Mouse (Mus musculus) hindbrain, embryonic 15.5 days (tissue): ENCODE data around the gene Dnajb14. TPM values are rescaled to one million over a fixed set of nuclear protein-coding genes. Genes with fewer than 3 reads are reported as not detected.

ENCODE experiments used
- ATAC-seq: fragments of 200-750 bp; cut with Nextera tagmentation; 2 replicates; pipeline ENCODE4 v1.8.0; 2017; ENCODE audit warnings: low read depth, moderate number of reproducible peaks, moderate TSS enrichment; ENCODE audit not compliant: low FRiP score
- H3K27ac ChIP-seq: fragments of 300-500 bp; sonication (generic); replicated peaks from 2 replicates; pipeline ENCODE4 v1.5.1; 2015; ENCODE audit warnings: mild to moderate bottlenecking, inconsistent platforms
- H3K27me3 ChIP-seq: fragments of 300-500 bp; sonication (generic); 2 replicates; pipeline ENCODE4 v1.6.1; 2015; ENCODE audit warnings: control low read depth, inconsistent platforms
- H3K36me3 ChIP-seq: fragments of 300-500 bp; sonication (generic); 2 replicates; pipeline ENCODE4 v1.6.1; 2015; ENCODE audit warnings: control low read depth, inconsistent platforms
- H3K4me1 ChIP-seq: fragments of 300-500 bp; sonication (generic); replicated peaks from 2 replicates; pipeline ENCODE4 v1.6.1; 2015; ENCODE audit warnings: control low read depth, inconsistent platforms
- H3K4me2 ChIP-seq: fragments of 300-500 bp; sonication (generic); 2 replicates; pipeline ENCODE4 v1.6.1; 2015; ENCODE audit warnings: moderate library complexity, mild to moderate bottlenecking, inconsistent platforms
- H3K4me3 ChIP-seq: fragments of 300-500 bp; sonication (generic); 2 replicates; pipeline ENCODE4 v1.5.1; 2015; ENCODE audit warnings: mild to moderate bottlenecking, inconsistent platforms
- H3K9ac ChIP-seq: fragments of 300-500 bp; sonication (generic); 2 replicates; pipeline ENCODE4 v1.6.1; 2015; ENCODE audit warnings: inconsistent platforms
- H3K9me3 ChIP-seq: fragments of 300-500 bp; sonication (generic); 2 replicates; pipeline ENCODE4 v1.6.1; 2016; ENCODE audit warnings: control low read depth, inconsistent platforms
- WGBS: fragments of 180-500 bp; shearing (Covaris S2); methylation state at CpG from one replicate; pipeline ENCODE4 v1.1.7; 2015; 5-methylcytosine and 5-hydroxymethylcytosine counted together
- polyA plus RNA-seq: library from polyadenylated mRNA; unstranded; fragments of >200 nt; fragmentation: Nextera tagmentation; extraction: Ambion mirVana; gene quantifications from 2 replicates; pipeline ENCODE4 v1.2.1, GENCODE M21; 2015

Gene Dnajb14
- polyA plus RNA-seq, 1 experiment from 2014 or later, result 16.7 TPM

DNA sequence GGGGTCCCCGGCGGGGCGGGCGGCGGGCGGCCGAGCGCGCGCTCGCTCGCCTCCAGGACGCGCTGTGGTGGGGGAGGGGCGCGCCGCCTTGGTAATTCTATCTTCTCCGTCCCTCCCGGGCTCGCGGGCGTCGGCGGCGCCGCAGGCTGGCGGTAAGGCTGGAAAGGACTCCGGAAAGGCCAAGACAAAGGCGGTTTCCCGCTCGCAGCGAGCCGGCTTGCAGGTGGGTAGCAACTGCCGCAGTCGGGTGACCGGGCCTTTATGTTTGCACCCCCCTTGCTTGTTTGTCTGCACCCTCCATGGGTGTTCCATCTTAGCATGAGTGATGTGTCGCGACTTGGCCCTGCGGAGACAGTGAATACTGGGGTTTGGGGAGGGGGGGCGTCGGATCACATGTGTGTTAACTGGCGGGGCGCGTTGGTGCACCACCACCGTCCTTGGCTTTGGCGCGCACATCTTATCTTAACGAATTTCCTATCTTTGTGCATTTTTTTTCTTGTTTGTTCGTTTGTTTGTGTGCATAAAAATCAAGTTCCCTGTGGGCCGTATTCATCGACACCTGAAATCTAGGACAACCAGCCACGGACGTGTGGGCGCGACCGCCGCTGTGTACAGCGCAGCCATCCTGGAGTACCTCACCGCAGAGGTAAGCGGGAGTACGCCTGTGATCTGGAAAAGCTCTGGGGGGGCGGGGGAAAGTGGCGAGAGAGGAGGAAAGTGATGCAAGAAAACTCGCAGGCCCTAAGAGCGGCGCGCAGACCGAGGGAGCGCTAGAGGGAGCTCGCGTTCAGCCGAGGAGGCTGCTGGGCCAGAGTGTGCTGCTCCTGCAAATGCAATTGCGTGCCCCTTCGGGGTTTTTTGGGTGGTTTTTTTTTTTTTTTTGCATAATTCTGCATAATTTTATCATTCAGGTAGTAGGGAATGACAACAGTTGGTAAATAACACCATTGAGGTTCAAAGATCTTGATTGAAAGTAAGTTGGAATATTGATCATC lies 2.2 kb upstream of the Dnajb14 start:
- H3K9me3 ChIP-seq, result no peaks in the 10 kb centered on the region
- under 1% methylated on average over 60 of the region's 74 CpGs for WGBS
- H3K4me1 ChIP-seq, result peaks cover 34% of the 10 kb centered on the region
- H3K36me3 ChIP-seq, result no peaks in the 10 kb centered on the region
- peak overlapping the region; percentile 97 for H3K27ac ChIP-seq
- H3K4me2 ChIP-seq, result peak overlapping the region; percentile 64
- peak overlapping the region; percentile 93 for H3K4me3 ChIP-seq
- H3K27me3 ChIP-seq, result no peaks in the 10 kb centered on the region
- peak overlapping the region; percentile 94 for H3K9ac ChIP-seq
- peak; percentile 52 for ATAC-seq

GRCm38 (mm10) chr3:137867133-137867436 lies 390 bp upstream of the Dnajb14 start:
- H3K9me3 ChIP-seq, result no peaks in the 10 kb centered on the region
- ATAC-seq, result no peak
- H3K36me3 ChIP-seq, result no peaks in the 10 kb centered on the region
- 3% methylated on average over 2 of the region's 2 CpGs for WGBS
- H3K9ac ChIP-seq, result peak overlapping the region; percentile 85
- peak overlapping the region; percentile 76 for H3K4me2 ChIP-seq
- H3K27ac ChIP-seq, result peak overlapping the region; percentile 96
- H3K4me1 ChIP-seq, result peaks cover 34% of the 10 kb centered on the region
- H3K4me3 ChIP-seq, result peak overlapping the region; percentile 75
- H3K27me3 ChIP-seq, result no peaks in the 10 kb centered on the region

DNA sequence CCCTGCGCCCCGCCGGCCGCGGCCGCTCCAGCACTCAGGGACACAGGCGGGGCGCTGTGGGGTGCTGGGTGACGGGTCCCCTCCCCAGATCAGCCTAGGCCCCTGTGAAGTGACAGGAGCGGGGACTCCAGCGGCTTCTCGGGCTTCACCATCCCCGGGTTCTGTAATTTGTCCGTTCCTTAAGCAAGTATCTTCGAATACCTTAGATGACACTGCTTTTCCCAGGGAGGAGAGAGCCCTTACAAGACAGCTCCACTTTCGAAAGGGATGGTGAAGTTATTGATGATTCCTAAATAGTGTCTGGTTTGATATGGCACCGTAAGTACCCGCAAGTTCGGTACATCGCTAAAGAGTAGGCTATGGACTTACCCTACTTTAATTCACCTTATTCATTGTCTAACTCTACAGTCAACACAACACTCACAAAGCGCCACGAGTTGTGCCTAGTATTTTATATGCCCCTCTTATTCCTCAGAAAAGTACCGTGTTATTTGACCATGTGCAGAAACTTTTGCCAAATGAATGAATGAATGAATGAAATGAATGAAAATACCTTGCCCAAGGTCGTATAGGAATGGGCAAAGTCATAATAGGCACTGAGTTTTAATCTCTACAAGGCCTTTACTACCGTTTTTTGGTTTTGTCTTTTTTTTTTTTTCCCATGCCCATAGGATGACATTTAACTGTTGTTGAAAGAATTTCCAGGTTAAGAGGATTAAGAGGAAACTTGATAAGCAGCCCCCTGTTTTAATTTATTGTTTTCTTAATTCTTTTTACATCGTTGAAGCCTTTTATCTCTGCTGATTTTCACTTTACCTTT lies 829 bp downstream of the Dnajb14 start:
- WGBS, result 3% methylated on average over 26 of the region's 26 CpGs
- H3K9me3 ChIP-seq, result no peaks in the 10 kb centered on the region
- peak overlapping the region; percentile 96 for H3K27ac ChIP-seq
- no peaks in the 10 kb centered on the region for H3K27me3 ChIP-seq
- ATAC-seq, result no peak
- peaks cover 32% of the 10 kb centered on the region for H3K4me1 ChIP-seq
- peak overlapping the region; percentile 85 for H3K9ac ChIP-seq
- H3K4me2 ChIP-seq, result peak overlapping the region; percentile 76
- H3K36me3 ChIP-seq, result no peaks in the 10 kb centered on the region
- peak overlapping the region; percentile 75 for H3K4me3 ChIP-seq

GRCm38 (mm10) chr3:137869395-137869794 lies 1.9 kb downstream of the Dnajb14 start:
- H3K4me2 ChIP-seq, result no peak overlapping the region
- H3K36me3 ChIP-seq, result no peaks in the 10 kb centered on the region
- no peaks in the 10 kb centered on the region for H3K27me3 ChIP-seq
- 88% methylated on average over 9 of the region's 9 CpGs for WGBS
- H3K27ac ChIP-seq, result no peak overlapping the region
- H3K4me1 ChIP-seq, result peaks cover 28% of the 10 kb centered on the region
- no peak for ATAC-seq
- no peaks in the 10 kb centered on the region for H3K9me3 ChIP-seq
- 0 out of 2 replicates have a peak overlapping the region, but pooled peaks have one; percentile 2 for H3K4me3 ChIP-seq
- H3K9ac ChIP-seq, result no peak overlapping the region

DNA sequence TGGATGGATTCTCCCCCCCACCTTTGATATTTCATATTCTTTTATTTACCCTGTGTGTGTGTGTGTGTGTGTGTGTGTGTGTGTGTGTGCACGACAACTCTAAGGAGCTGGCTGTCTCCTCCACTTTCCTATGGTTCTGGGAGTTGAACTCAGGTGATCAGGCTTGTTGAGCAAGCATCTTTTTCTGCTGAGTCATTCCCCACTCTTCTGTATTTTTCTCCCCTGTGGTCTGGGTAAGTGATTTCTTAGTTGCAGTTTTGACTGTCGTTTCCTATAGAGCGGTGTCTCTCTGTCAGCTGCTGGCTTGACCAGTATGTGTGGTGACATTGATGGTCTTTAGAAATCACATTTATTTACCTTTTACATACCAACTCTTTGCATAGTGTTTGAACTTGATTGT lies 11.8 kb downstream of the Dnajb14 start:
- no peaks in the 10 kb centered on the region for H3K9me3 ChIP-seq
- ATAC-seq, result no peak
- 83% methylated on average over 3 of the region's 3 CpGs for WGBS
- no peak overlapping the region for H3K27ac ChIP-seq
- H3K4me2 ChIP-seq, result no peak overlapping the region
- H3K9ac ChIP-seq, result no peak overlapping the region
- no peaks in the 10 kb centered on the region for H3K4me1 ChIP-seq
- 0 out of 2 replicates have a peak, but pooled peaks cover 6% of the 10 kb centered on the region for H3K36me3 ChIP-seq
- no peak overlapping the region for H3K4me3 ChIP-seq
- no peaks in the 10 kb centered on the region for H3K27me3 ChIP-seq

DNA sequence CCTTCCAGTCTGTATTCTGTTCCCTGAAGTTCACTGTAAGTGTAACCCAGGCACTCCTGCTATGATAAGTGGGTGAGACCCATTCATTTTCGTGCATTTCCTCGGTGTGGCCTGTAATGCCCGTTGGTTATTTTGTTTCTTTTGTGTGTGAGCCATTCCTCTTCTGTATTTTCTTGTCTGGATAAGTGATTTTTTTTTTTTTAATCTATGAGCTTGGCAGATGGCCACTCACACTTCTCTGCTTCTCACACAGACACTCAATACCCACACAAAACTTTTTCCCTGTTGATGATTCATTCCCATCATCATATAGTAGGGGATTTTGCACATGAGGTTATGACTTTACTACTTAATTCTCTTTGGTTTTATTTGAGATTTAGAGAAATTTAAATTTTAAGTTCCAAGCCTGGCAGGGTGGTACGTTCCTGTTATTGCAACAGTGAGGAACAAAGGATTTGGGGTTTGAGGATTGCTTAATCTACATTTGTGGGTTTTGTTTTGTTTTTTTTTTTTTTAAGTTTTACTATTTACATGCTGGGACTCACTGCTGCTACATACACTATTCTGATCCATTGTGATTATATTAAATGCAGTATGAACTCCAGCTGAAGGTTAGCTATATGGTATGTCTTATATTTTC lies 12.8 kb downstream of the Dnajb14 start:
- no peaks in the 10 kb centered on the region for H3K9me3 ChIP-seq
- H3K9ac ChIP-seq, result no peak overlapping the region
- H3K4me3 ChIP-seq, result no peak overlapping the region
- H3K4me2 ChIP-seq, result no peak overlapping the region
- 0 out of 2 replicates have a peak, but pooled peaks cover 6% of the 10 kb centered on the region for H3K36me3 ChIP-seq
- H3K4me1 ChIP-seq, result no peaks in the 10 kb centered on the region
- 81% methylated on average over 4 of the region's 4 CpGs for WGBS
- no peak for ATAC-seq
- no peak overlapping the region for H3K27ac ChIP-seq
- H3K27me3 ChIP-seq, result no peaks in the 10 kb centered on the region

DNA sequence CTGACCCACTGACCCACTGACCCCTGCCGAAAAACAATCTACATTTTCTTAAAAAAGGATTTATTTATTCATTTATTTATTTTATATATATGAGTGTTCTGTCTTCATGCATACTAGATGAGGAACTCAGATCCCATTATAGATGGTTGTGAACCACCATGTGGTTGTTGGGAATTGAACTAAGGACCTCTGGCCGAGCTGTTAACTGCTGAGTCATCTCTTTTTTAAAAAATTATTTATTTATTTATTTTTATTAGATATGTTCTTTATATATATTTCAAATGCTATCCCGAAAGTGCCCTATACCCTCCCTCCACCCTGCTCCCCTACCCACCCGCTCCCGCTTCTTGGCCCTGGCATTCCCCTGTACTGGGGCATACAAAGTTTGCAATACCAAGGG lies 13.6 kb downstream of the Dnajb14 start:
- no peak for ATAC-seq
- H3K9me3 ChIP-seq, result no peaks in the 10 kb centered on the region
- peaks cover 8% of the 10 kb centered on the region; the same call in 1 of the 2 replicates for H3K36me3 ChIP-seq
- no peak overlapping the region for H3K4me3 ChIP-seq
- 94% methylated on average over 5 of the region's 5 CpGs for WGBS
- no peaks in the 10 kb centered on the region for H3K27me3 ChIP-seq
- no peaks in the 10 kb centered on the region for H3K4me1 ChIP-seq
- H3K4me2 ChIP-seq, result no peak overlapping the region
- no peak overlapping the region for H3K9ac ChIP-seq
- no peak overlapping the region for H3K27ac ChIP-seq

GRCm38 (mm10) chr3:137887961-137888360 lies 20.5 kb downstream of the Dnajb14 start:
- H3K4me3 ChIP-seq, result no peak overlapping the region
- no peak overlapping the region for H3K4me2 ChIP-seq
- no peaks in the 10 kb centered on the region for H3K4me1 ChIP-seq
- peaks cover 11% of the 10 kb centered on the region for H3K36me3 ChIP-seq
- H3K27me3 ChIP-seq, result no peaks in the 10 kb centered on the region
- ATAC-seq, result no peak
- no peaks in the 10 kb centered on the region for H3K9me3 ChIP-seq
- no peak overlapping the region for H3K9ac ChIP-seq
- no peak overlapping the region for H3K27ac ChIP-seq
- 68% methylated on average over 7 of the region's 7 CpGs for WGBS

GRCm38 (mm10) chr3:137891089-137891488 lies 23.6 kb downstream of the Dnajb14 start:
- WGBS, result 72% methylated on average over 3 of the region's 3 CpGs
- H3K27ac ChIP-seq, result no peak overlapping the region

DNA sequence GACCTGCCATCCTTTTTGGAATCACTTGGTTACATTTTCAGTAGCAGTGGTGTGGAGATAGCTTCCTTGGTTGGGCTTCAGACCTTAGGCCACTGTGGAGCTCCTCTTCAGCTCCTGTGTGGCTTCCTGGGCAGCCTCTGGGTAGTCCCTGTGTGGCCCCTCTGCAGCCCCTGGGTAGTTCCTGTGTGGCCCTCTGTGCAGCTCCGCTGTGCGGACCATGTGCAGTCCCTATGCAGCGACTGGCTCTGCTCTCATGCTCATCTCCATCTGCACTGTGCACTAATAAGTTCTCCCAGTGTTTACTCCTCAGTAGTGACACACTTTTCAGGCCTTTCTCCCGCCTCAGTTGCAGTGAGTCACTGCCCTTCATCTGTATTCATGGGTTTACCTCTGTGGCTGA lies 24.6 kb downstream of the Dnajb14 start:
- Histone ChIP-seq H3K9me3 (no peaks in the 10 kb centered on the region), H3K9ac (no peak overlapping the region), H3K4me2 (no peak overlapping the region), H3K36me3 (peaks cover 23% of the 10 kb centered on the region; the same call in 1 of the 2 replicates), H3K4me1 (no peaks in the 10 kb centered on the region), H3K4me3 (no peak overlapping the region), H3K27ac (no peak overlapping the region), H3K27me3 (no peaks in the 10 kb centered on the region)
- WGBS, result 93% methylated on average over 4 of the region's 4 CpGs
- ATAC-seq, result no peak

More at GRCm38 (mm10) chr3:137891089-137891488, 23.6 kb downstream of the Dnajb14 start:
- Histone ChIP-seq H3K4me3 (no peak overlapping the region), H3K36me3 (peaks cover 23% of the 10 kb centered on the region), H3K27me3 (no peaks in the 10 kb centered on the region), H3K9me3 (no peaks in the 10 kb centered on the region), H3K9ac (no peak overlapping the region), H3K4me2 (no peak overlapping the region), H3K4me1 (no peaks in the 10 kb centered on the region)
- no peak for ATAC-seq

- no peak for ATAC-seq
Observed at GRCm38 (mm10) chr3:137893789-137894188, 26.3 kb downstream of the Dnajb14 start.

More at GRCm38 (mm10) chr3:137893789-137894188, 26.3 kb downstream of the Dnajb14 start:
- Histone ChIP-seq H3K4me3 (no peak overlapping the region), H3K4me2 (no peak overlapping the region), H3K27ac (no peak overlapping the region), H3K27me3 (no peaks in the 10 kb centered on the region), H3K9ac (no peak overlapping the region), H3K9me3 (no peaks in the 10 kb centered on the region), H3K4me1 (no peaks in the 10 kb centered on the region), H3K36me3 (peaks cover 34% of the 10 kb centered on the region; the same call in 1 of the 2 replicates)
- WGBS, result 85% methylated on average over 4 of the region's 4 CpGs
